Mouse (Mus musculus) E14TG2a.4 (cell line): ENCODE results near the gene Trex1.

ENCODE experiments used
- CTCF ChIP-seq: conservative IDR thresholded peaks from 2 replicates; pipeline ENCODE4 v1.5.1; 2014; ENCODE audit warnings: low read length
- POU5F1 ChIP-seq: IDR thresholded peaks from 2 replicates; pipeline ENCODE4 v1.6.1; 2014; ENCODE audit warnings: low read length, borderline replicate concordance

DNA sequence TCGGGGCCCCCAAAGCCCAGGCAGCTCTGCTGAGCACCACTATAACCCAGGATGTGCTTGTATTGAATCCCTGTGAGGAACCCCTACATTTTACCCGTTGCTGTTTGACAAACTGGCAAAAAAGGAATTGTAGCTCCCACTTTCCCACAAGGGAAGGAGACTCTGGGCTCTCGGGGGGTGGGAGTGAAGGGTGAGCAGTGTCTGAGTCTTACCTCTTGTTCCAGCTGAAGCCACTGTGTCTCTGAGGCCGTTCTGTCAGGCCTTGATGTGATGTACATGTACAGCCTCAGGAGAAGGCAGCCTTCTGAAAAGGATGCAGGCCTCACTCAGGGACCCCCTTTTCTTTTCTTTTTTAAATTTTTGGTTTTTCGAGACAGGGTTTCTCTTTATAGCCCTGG is 1.4 kb upstream of the Trex1 start:
- TF ChIP-seq CTCF: no peak
- TF ChIP-seq POU5F1: no peak
